Mouse (Mus musculus) heart, embryonic 11.5 days (tissue): ENCODE data around the gene Cacna2d3. TPM values are rescaled to one million over a fixed set of nuclear protein-coding genes. Genes with fewer than 3 reads are reported as not detected.

Experiments
- ATAC-seq: fragments of 200-750 bp; cut with Nextera tagmentation; replicated peaks from 2 replicates; pipeline ENCODE4 v1.8.0; 2017; ENCODE audit warnings: moderate library complexity; ENCODE audit not compliant: insufficient number of reproducible peaks, low FRiP score, low TSS enrichment
- H3K27ac ChIP-seq: fragments of 300-500 bp; sonication (generic); 2 replicates; pipeline ENCODE4 v1.5.1; 2014; ENCODE audit warnings: mild to moderate bottlenecking, low read depth, low read length
- H3K27me3 ChIP-seq: fragments of 300-500 bp; sonication (generic); 2 replicates; pipeline ENCODE4 v1.6.1; 2014; ENCODE audit warnings: mild to moderate bottlenecking, low read length, mixed read lengths; ENCODE audit not compliant: control insufficient read depth, insufficient read depth
- H3K36me3 ChIP-seq: fragments of 300-500 bp; sonication (generic); 2 replicates; pipeline ENCODE4 v1.6.1; 2014; ENCODE audit warnings: mild to moderate bottlenecking, low read length, moderate library complexity, mixed read lengths; ENCODE audit not compliant: control insufficient read depth, insufficient read depth
- H3K4me1 ChIP-seq: fragments of 300-500 bp; sonication (generic); 2 replicates; pipeline ENCODE4 v1.6.1; 2014; ENCODE audit warnings: low read length; ENCODE audit not compliant: control insufficient read depth, insufficient read depth
- H3K4me2 ChIP-seq: fragments of 300-500 bp; sonication (generic); 2 replicates; pipeline ENCODE4 v1.6.1; 2014; ENCODE audit warnings: mild to moderate bottlenecking, moderate library complexity
- H3K4me3 ChIP-seq: fragments of 300-500 bp; sonication (generic); 2 replicates; pipeline ENCODE4 v1.5.1; 2014; ENCODE audit warnings: low read depth, low read length
- H3K9ac ChIP-seq: fragments of 300-500 bp; sonication (generic); 2 replicates; pipeline ENCODE4 v1.6.1; 2014; ENCODE audit warnings: mild to moderate bottlenecking, low read depth, low read length, moderate library complexity
- H3K9me3 ChIP-seq: fragments of 300-500 bp; sonication (generic); replicated peaks from 2 replicates; pipeline ENCODE4 v1.6.1; 2016; ENCODE audit warnings: low read length; ENCODE audit not compliant: control insufficient read depth
- WGBS: fragments of 180-500 bp; shearing (Covaris S2); extraction: QIAGEN DNeasy Blood & Tissue Kit; methylation state at CpG from one replicate; pipeline ENCODE4 v1.1.7; 2014; ENCODE audit not compliant: insufficient replicate concordance; 5-methylcytosine and 5-hydroxymethylcytosine counted together
- polyA plus RNA-seq: library from polyadenylated mRNA; unstranded; fragments of >200 nt; fragmentation: Nextera tagmentation; extraction: Ambion mirVana; gene quantifications from 2 replicates; pipeline ENCODE4 v1.2.1, GENCODE M21; 2014

Gene Cacna2d3
- polyA plus RNA-seq, 1 experiment from 2014 or later: 2.6 TPM

DNA sequence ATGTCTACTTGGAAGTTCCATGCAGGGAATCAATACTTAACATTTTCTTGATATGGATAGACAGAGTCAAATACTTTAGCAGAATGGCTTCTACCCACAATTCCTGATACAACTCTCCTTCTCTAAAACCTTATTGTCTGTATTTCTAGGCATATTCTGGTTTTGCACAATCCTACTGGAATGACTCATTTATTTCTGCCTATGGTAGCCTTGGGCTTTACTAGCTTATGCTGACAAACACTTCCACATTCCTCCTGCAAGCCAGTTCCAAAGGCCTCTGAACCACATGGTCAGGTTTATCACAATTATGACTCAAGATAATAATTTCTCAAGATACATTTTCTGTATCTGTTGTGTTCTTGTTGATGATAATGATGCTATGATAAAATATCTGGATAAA lies 336.2 kb downstream of the Cacna2d3 start:
- Histone ChIP-seq H3K4me3 (no peak overlapping the region), H3K9ac (no peak overlapping the region), H3K36me3 (no peaks in the 10 kb centered on the region), H3K27me3 (no peaks in the 10 kb centered on the region), H3K4me1 (no peaks in the 10 kb centered on the region), H3K27ac (no peak overlapping the region), H3K4me2 (no peak overlapping the region), H3K9me3 (no peaks in the 10 kb centered on the region)
- no peak for ATAC-seq

DNA sequence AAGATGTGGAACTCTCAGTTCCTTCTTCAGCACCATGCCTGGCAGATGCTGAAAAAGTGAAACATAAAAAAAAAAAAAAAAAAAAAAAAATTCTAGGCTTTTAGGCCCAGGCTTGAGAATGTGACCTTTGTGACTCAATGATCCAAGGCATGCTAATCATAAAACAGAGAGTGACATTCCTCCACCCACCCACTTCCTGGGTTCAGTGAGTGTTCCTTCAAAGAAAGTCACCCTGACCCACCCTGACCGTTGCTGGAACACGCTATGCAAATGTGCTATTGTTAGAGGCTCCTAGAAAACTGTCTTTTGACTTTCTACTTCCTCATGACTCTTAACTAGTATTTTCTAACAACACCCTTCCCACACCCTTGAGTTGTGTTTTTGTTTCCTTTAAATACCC lies 338.9 kb downstream of the Cacna2d3 start:
- no peaks in the 10 kb centered on the region for H3K4me1 ChIP-seq
- H3K27ac ChIP-seq: no peak overlapping the region
- no peak overlapping the region for H3K4me3 ChIP-seq
- 94% methylated on average over 2 of the region's 2 CpGs for WGBS
- H3K27me3 ChIP-seq: no peaks in the 10 kb centered on the region
- H3K9ac ChIP-seq: no peak overlapping the region
- no peaks in the 10 kb centered on the region for H3K36me3 ChIP-seq
- no peaks in the 10 kb centered on the region for H3K9me3 ChIP-seq
- ATAC-seq: no peak
- H3K4me2 ChIP-seq: no peak overlapping the region

DNA sequence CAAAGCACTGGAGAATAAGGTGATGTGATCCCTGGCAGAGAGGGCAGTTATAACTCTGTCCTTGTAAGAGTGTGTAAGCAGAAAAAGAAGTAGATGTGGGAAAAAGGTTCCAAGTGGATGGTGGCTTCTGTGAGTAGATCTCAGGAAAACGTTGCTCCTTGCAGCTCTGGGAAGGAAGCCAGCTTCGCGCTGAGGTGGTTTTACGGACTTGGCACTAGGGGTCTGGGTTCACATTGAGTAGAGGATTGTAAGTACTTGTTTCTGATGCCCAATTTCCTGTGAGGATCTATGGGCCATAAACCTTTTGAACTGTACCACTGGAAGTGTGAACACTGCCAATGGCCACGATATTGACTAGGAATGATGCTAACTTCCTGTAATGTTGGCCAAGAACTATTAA lies 354.8 kb downstream of the Cacna2d3 start:
- H3K27me3 ChIP-seq: no peaks in the 10 kb centered on the region
- H3K36me3 ChIP-seq: no peaks in the 10 kb centered on the region
- H3K9me3 ChIP-seq: no peaks in the 10 kb centered on the region
- H3K4me3 ChIP-seq: no peak overlapping the region
- no peak overlapping the region for H3K9ac ChIP-seq
- no peaks in the 10 kb centered on the region for H3K4me1 ChIP-seq
- ATAC-seq: no peak
- WGBS: 91% methylated on average over 5 of the region's 5 CpGs
- H3K27ac ChIP-seq: no peak overlapping the region
- no peak overlapping the region for H3K4me2 ChIP-seq

DNA sequence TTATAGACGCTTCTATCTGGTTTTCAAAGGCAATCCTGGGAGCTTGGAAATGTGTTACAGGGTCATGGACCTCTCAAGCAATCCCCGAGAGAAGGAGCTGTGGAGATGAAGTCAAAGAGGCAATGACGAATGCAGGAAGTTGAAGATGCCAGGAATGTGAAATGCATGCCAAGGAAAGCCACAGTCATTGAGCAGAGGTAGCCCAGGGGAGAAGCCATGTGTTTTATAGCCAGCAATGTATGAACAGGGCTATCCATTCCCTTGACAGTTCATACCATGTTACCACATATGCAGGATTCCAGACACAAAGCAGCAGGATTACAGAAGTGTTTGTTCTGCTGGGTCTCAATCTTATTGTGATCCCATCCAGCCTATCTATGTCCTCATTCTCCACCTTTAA lies 359.2 kb downstream of the Cacna2d3 start:
- WGBS: 41% methylated on average over 3 of the region's 3 CpGs
- Histone ChIP-seq H3K9me3 (no peaks in the 10 kb centered on the region), H3K4me3 (no peak overlapping the region), H3K36me3 (no peaks in the 10 kb centered on the region), H3K4me2 (no peak overlapping the region), H3K27me3 (no peaks in the 10 kb centered on the region), H3K27ac (no peak overlapping the region), H3K4me1 (no peaks in the 10 kb centered on the region), H3K9ac (no peak overlapping the region)
- no peak for ATAC-seq

DNA sequence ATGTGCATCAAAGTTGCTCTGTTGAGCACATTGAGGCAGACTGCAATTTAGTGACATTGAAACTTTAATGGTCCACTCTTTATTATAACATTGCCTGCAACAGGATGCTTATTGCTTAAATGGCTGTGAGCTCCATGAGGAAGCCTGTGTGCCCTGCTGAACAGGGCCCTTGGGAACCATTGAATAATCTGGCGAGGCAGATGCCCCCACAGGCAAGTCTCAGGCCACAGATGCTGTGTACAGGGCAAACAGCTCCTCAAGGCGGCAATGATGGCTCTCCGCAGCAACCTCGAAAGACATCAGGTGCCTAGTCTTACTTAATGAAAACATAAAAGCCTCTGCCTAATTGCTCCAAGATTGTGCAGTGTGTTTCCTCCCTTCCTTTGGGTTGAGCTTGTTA lies 371.0 kb downstream of the Cacna2d3 start:
- no peak overlapping the region for H3K4me3 ChIP-seq
- ATAC-seq: no peak

DNA sequence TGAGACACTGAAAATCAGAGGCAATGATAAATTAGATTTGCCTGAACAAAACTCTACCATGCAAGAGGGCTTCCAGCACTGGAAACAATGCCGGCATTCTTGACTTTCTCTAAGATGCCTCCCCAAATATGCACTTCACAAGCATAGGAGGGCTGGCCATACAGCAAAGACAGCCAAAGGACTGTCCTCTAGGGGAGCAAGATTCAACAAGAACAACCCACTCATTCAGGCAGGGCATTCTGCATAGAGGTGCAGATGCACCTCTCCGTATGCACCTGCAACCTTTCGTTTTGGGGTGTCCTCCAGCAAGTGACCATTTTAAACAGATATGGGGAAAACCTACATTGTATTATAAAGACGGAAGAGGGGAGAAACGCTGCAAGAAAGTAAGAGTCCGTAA lies 380.1 kb downstream of the Cacna2d3 start:
- 86% methylated on average over 6 of the region's 6 CpGs for WGBS
- H3K36me3 ChIP-seq: no peaks in the 10 kb centered on the region
- no peak overlapping the region for H3K4me3 ChIP-seq
- no peak overlapping the region for H3K9ac ChIP-seq
- H3K9me3 ChIP-seq: no peaks in the 10 kb centered on the region
- no peaks in the 10 kb centered on the region for H3K27me3 ChIP-seq
- no peak for ATAC-seq
- H3K27ac ChIP-seq: no peak overlapping the region
- H3K4me2 ChIP-seq: no peak overlapping the region
- H3K4me1 ChIP-seq: no peaks in the 10 kb centered on the region

More for the DNA sequence above, 371.0 kb downstream of the Cacna2d3 start:
- Histone ChIP-seq H3K9ac (no peak overlapping the region), H3K9me3 (no peaks in the 10 kb centered on the region), H3K27ac (no peak overlapping the region), H3K36me3 (no peaks in the 10 kb centered on the region), H3K27me3 (no peaks in the 10 kb centered on the region), H3K4me2 (no peak overlapping the region), H3K4me1 (no peaks in the 10 kb centered on the region)
- 79% methylated on average over 4 of the region's 4 CpGs for WGBS

DNA sequence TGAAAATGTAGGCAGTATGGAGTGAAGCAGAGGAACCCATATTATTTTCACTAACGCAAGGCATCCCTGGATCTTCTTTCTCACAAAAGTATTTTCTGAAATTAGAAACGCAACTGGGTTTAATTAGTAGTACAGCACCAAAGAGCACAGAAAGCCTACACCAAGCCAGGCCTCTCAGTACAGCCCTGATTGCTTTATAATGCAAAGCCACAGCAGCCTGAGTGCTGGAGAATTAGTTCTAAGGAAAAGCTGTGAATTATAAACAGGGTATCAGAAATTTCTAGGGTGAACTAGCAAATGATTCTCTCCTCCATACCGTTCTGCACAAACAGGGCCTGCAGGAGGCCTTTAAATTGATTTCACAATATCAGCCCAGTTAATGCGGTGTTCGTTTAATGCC lies 380.9 kb downstream of the Cacna2d3 start:
- no peaks in the 10 kb centered on the region for H3K27me3 ChIP-seq
- H3K27ac ChIP-seq: no peak overlapping the region
- H3K9me3 ChIP-seq: no peaks in the 10 kb centered on the region
- 80% methylated on average over 5 of the region's 5 CpGs for WGBS
- no peaks in the 10 kb centered on the region for H3K4me1 ChIP-seq
- no peak for ATAC-seq
- no peak overlapping the region for H3K4me2 ChIP-seq
- no peaks in the 10 kb centered on the region for H3K36me3 ChIP-seq
- H3K9ac ChIP-seq: no peak overlapping the region
- no peak overlapping the region for H3K4me3 ChIP-seq

DNA sequence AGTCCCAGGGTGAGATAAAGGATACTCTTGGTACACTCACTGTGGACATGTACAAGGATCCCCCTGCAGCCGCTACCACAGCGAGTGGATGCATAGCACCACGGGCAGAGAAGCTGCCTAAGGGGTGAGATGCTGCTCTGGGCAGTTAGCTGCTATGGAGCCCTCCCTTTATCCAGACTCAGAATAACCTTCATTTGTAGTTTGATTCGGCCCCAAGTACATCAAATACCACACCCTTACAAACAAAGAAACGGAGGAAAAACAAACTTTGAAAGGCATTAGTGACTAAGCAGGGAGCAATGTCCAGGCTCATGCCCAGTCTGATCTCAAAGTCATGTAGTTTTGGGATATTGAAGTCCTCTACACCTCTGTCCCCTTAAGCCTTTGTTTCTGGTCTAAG lies 386.8 kb downstream of the Cacna2d3 start:
- H3K4me3 ChIP-seq: no peak overlapping the region
- H3K27me3 ChIP-seq: no peaks in the 10 kb centered on the region
- no peaks in the 10 kb centered on the region for H3K36me3 ChIP-seq
- no peak overlapping the region for H3K9ac ChIP-seq
- H3K4me1 ChIP-seq: no peaks in the 10 kb centered on the region
- no peak for ATAC-seq
- H3K4me2 ChIP-seq: no peak overlapping the region
- no peak overlapping the region for H3K27ac ChIP-seq
- H3K9me3 ChIP-seq: no peaks in the 10 kb centered on the region
- whole genome bisulfite sequencing: 80% methylated on average over 5 of the region's 5 CpGs

DNA sequence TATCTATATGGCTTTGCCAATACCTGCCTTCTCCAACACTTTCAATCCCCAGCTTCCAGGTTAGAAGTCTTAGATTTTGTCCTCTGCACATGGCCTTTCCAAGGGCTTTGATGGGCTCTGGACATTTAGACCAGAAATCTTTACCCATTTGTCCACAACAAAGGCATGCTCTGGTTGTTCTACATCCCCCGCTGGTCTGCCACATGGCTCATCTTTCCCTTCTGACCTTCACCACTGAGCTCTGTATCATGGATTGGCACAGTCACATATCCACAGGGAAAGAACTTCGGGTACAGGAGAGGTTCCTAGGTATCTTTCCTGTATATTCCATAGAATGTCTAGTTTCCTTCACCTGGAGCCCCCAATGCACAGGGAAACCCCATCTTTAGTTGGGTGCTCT lies 387.4 kb downstream of the Cacna2d3 start:
- no peak overlapping the region for H3K4me2 ChIP-seq
- no peak overlapping the region for H3K9ac ChIP-seq
- WGBS: 73% methylated on average over 2 of the region's 2 CpGs
- no peaks in the 10 kb centered on the region for H3K27me3 ChIP-seq
- no peak for ATAC-seq
- H3K36me3 ChIP-seq: no peaks in the 10 kb centered on the region
- H3K9me3 ChIP-seq: no peaks in the 10 kb centered on the region
- H3K27ac ChIP-seq: no peak overlapping the region
- no peaks in the 10 kb centered on the region for H3K4me1 ChIP-seq
- no peak overlapping the region for H3K4me3 ChIP-seq
